Mouse (Mus musculus): ENCODE data around the gene Ston2.

Gene Ston2

DNA sequence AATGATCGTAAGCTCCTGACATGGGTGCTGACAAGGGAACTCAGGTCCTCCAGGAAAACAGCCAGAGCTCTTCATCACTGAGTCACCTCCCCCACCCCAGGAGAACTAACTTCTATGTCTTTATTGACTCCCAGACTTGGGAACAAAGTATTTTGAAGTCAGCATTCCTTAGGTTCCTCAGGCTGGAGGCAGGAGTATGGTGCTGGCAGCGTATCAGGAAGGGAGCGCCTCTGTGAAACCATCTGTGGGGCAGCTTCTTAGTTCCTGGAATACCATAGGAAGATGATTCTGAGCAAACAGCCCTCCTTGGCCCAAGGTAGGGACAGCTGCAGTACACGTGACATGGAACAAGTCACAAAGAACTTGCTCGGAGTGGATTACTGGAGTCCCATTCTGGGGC, 84.7 kb downstream of the Ston2 start:
- no peak for DNase-seq (ENCODE audit: low read depth, low spot score)

DNA sequence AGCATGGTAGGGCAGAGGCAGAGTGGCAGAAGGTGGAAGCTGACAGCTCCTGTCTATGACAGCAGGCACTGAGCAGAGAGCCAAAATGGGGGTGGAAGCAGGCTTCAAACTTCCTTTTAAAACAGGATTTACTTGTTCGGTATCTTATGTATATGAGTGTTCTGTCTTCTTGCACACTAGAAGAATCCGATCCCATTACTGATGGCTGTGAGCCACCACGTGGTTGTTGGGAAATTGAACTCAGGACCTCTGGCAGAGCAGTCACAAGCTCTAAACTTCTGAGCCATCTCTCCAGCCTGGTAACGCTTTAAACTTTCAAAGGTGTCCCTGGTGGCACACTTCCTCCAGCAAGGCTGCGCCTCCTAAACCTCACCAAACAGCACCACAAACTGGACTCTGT, 85.4 kb downstream of the Ston2 start:
- no peak for DNase-seq (ENCODE audit: low read depth, low spot score)

DNA sequence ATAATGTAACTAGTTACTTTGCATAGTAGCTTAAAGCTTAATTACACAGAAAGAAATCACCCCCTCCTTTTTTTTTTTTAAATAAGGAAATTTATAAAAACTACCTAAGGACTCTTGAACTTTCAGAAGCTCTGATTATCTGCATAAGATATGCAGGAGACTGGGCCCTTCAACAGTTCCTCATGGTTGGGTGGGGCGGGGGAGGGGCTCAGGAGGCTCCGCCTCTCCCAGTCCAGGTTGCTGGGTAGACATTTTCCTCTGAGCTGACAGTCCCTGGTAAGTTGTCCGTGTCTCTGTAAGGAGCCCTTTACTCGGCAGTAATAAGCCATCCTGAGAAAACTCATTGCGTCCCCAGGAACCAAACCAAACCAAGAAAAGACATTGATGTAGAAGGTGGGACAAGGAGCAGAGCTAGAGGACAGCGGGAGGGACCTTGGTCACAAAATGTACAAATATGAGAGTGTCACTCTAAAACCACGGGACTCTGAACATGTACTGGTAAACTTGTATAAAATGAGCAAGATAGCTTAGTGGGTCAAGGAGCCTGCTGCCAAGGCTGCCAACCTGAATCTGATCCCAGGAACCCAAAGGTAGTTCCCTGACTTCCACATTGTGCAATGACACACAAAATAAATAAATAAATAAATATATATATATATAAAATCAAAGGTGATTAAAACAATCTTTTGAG, 88.6 kb downstream of the Ston2 start:
- peak; percentile 74 for DNase-seq (ENCODE audit: low read depth, low spot score)

DNA sequence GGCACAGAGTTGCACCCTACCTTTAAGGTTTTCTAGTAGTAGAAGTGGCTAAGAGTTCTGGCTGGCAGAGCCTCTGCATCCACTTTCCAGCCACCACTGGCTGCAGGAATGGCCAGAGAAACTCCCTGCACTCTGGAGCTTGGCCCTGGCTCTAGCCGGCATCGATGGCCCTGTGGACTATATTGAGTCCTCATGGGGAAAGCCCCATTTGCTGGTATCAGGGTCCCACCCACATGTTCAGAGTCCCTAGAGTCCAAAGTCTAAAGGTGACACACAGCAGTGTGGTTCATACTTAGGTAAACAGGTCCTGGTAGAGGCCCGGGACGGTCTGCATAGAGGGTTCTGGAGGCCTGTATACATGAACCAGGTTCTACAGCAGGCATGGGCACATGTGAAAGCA, 92.0 kb downstream of the Ston2 start:
- no peak for DNase-seq (ENCODE audit: low read depth, low spot score)

DNA sequence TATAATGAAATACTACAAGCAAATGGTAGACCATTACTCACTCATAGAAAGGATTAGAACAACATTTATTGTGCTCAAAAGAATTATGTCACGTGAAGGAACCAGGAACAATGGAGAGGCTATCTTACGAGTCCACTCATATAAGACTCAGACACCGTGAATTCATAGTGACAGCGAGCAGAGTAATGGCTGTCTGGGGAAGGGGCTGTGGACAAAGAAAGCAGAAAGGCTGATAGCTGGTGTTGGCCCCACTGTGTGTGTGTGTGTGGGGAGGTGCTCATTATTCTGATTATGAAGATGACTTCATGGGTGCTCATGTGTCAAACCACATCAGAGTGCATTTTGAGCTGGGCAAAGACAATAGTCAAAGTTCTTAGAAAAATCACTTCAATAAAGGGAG, 92.4 kb downstream of the Ston2 start:
- DNase-seq (ENCODE audit: low read depth, low spot score) = no peak

DNA sequence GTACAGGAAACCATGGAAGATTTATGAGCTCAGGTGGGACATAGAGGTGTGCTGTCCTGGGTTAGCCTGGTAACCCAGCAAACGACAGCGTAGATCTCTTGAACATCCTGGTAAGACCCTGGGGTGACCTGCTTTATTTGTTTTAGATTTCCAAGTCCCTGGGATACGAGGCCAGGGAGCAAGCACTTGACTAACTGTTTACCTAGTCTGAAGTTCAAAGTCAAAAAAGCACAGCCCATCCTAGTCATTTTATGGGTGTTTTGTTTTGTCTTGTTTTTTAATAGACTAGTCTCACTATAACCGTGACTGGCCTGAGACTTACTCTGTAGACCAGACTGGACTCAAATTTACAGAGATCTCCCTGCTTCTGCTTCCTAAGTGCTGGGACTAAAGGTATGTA, 93.4 kb downstream of the Ston2 start:
- no peak for DNase-seq (ENCODE audit: low read depth, low spot score)

DNA sequence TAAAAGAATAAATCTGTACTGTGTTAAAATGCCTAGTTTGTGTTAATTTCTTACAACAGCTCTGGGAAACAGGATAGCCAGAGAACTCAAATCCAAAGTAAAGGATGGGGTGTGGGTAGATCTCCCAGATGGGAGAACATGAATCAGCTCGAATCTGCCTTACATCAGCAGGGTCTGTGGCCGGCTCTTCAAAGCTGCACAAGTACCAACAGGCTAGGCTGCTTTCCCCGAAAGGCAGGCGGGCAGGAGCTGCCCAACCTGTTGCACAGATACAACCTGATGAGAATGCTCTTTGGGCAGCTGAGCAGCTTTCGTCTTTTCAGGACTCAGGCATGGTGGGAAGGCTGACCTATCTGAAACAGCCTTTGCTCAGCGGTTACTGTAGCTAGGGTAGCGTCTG, 94.6 kb downstream of the Ston2 start:
- no peak for DNase-seq (ENCODE audit: low read depth, low spot score)

DNA sequence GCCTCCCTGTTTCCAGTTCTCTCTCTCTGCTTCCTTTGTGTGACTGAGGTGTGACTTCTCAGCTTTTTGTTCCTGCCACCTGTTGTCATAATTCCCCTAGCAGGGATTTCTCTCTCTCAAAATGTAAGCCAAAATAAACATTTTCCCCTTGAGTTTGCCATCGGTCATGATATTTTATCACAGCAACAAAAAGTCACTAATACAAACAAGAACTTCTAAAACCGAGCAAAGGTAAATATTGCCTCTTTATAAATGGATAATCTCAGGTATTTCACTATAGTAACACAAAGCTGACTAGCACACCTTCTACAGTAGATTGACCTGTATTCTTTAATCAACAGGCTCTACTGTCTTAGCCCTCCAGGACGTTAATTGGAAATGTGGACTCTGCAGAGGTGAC, 95.2 kb downstream of the Ston2 start:
- DNase-seq (ENCODE audit: low read depth, low spot score) = no peak

DNA sequence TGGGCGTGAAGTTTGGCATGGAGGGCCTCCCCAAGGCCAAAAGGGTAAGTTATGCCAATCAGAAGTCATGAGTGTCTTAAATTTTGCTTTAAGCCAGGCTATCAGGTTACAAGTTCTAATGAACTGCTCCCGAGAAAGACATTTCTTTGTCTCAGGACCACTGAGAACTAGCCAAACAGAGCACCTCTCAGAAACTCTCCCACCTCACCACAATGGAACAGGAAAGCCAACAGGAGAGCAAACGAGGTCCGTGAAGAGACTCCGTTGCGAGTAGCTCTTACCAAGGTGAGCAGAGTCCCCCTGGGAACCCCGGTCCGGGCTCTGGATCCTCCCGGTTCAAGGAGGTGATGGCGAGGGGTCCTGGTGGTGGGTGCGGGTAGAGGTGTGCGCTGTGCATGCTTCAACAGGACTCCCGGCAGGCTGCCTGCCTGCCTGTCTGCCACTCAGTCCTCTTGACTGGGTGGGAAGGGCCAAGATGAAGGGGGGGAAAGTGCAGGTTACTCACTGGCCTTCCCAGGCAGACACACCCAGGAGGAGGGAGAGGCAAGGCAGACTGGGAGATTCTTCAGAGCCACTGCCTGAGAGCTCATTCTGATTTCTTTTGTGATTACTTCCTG, 102.4 kb downstream of the Ston2 start:
- DNase-seq (ENCODE audit: low read depth, low spot score) = peak; percentile 92

DNA sequence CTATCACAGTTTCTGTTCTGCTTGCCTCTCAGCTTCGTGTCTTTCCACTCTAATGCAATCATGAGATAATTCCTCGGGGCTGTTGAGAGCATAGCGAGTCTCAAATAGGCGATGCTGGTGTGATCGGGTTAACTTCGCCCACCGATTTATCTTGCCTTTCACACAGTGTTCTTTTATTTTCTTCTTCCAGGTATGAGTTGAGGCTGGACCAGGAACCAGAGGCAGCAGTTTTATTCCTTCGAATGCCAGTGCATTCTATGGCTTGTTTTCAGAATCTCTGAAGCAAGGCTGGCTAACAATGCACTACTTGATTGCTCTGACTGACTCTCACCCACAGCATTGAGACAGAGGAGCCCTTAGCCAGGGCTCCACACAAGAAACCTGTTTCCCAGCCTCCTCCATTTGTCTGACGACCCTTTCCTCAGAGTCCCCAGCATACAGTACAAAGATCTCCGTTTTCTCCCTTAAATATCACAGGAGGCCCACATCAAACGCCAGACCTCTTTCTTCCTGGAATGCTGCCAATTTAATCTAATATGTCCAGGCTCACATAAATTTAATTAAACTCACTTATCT, 103.3 kb downstream of the Ston2 start:
- DNase-seq (ENCODE audit: low read depth, low spot score) = no peak

DNA sequence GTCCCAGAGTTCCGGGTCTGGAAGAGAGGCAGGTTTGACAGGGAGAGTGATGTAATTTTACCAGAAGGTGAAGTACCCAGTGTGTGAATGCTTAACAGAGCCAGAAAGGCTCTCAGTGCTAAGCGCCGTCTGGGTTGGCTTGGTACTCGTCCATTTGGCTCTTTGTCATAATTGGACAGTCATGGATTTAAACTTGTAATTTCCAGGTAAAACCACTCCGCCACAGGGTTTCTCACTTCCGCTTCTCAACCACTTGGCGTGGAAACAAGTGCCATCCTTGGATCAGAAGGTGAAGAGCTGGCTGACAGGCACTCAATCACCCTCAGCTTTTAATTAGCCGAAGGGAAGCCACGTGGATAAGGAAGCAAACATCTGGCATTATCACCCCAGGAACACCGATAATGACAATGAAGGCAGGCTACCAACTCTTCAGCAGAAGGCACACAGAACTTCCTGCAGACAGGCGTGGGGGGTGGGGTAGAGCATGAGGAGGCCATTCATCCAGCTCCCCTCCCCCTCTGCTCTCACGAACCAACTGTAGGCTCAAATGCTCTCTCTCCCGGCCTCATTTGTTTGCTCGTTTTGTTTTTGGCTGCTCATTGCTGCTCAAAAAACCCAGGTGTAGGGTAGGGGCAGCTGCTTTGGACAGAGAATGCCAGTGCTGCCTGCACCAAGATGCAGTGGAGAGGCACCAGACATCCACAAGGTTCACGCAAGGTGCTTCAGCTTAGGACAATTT, 103.9 kb downstream of the Ston2 start:
- DNase-seq (ENCODE audit: low read depth, low spot score) = peak; percentile 81

DNA sequence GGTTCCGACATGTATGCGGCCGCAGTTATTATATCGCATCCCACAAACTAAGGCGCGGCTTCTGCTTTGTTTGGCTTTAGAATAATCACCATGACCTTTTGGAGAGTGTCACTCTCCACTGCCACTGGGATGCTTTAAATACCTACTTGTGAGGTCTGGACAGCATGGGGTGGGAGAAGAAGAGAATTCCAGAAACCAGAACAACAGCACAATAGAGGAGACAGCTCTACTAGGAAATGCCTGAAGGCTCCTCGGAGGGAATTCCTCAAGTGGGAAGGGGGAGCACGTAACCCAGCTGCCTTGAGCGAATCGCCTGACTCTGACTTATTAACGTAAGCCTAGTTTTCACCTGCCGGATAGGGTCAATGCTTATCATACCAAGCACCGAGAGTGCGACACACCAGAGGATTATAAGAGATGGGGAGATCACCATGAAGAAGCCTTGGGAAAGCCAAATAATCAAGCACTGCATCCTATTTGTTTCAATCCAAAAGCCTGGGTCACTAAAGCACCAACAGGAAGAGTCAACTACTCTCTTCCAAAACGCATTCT, 104.6 kb downstream of the Ston2 start:
- peak; percentile 89 for DNase-seq (ENCODE audit: low read depth, low spot score)

DNA sequence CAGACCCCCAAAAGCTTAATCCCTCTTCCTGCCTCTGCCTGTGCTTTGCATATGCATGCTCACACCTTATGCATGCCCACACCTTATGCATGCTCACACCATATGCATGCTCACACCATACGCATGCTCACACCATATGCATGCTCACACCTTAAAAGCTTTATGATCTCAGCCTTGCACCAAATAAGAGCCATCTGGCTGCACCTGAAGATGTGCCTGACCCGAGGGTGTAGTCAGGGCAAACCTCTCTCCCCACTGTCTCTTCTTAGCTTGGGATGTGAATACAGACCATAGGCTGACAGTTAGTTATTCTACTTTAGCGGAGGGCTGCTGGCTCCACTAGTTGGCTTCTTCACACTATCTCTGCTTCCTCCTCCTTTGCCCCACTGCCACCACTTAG, 105.1 kb downstream of the Ston2 start:
- DNase-seq (ENCODE audit: low read depth, low spot score) = no peak

DNA sequence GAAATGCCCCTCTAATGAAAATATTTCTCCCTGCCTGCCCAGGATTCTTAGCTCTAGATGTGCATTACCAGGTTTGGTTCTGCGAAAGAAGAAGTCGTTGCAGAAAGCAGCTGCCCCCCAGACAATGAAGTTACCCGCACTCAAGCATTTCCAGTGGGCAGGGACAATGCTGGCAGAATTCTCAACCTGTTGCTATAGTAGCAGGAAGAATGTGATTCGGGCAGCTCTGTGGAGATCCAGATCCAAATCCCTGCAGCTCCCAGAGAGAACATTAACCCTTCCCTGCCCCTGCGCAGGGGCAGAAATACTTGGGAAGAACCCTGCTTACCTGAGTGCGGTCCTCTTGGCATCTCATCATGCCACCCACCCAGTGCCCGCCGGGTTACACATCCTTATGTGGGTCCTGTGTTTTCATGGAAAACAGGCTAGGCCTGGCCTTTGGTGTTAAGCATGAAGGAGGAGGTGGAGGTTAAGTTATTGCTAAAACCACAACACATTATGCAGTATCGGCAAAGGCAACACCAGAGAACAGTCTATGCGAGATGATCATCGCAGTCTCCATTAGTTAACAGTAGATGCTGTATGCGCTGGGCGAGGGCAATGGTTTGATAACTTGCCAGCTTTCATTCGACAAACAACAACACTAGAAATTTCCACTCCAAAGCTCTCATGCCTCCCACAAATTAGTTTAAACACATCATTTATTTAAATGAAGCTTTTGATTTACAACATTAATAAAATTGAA, 108.7 kb downstream of the Ston2 start:
- DNase-seq (ENCODE audit: low read depth, low spot score) = no peak

DNA sequence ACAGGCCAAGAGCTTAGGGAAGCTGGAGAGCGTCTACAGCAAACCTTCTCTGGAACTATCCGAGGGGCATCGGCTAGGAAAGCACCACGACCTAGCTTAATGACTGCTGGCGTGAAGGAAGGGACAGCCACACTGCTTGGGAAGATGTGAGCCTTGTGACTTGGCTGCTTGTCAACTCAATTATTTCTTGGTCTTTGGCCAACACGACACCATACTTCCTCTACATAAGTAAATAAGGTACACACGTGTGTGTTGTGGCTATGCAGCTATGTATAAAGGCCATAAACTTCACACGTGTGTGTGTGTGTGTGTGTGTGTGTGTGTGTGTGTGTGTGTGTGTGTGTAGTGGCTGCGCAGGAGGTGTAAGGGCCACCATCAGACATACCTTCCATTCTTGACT, 112.2 kb downstream of the Ston2 start:
- DNase-seq (ENCODE audit: low read depth, low spot score) = no peak

DNA sequence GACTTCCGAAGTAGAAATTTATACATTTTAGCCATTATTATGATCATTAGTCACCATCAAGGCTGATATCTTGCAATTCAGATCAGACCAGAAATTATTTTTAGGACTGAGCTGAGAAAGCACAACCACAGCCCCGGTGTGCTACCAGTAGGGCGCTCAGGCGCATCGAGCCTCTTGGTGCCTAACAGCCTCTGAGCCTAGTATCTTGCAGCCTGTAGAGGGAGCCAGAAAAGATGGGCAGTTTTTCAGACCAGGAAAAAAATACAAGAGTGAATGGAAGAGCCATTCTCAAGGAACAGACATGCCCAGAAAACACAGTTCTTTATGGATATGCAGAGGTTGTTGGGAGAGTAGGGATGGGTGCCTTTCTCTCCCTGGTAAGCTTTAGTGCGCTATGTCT, 115.0 kb downstream of the Ston2 start:
- DNase-seq (ENCODE audit: low read depth, low spot score) = peak; percentile 57

DNA sequence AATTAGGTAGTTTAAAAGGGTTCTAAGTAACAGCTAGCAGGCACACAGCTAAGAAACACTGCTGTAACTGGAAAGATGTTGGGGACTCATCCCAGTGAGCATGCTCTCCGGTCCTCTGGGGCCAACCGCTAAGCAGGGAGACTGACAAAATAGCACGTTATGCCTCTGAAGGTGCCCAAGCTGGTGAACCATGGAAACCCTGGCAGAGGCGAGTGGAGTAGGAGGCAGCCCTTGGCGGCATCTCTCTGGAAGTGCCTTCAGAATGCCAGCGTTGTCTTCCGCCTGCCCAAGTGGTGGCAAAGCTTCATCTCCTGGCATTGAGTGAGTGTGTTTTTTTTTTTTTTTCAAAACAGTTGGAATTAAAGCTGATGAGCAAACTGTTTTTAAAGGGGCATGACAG, 115.7 kb downstream of the Ston2 start:
- DNase-seq (ENCODE audit: low read depth, low spot score) = no peak

DNA sequence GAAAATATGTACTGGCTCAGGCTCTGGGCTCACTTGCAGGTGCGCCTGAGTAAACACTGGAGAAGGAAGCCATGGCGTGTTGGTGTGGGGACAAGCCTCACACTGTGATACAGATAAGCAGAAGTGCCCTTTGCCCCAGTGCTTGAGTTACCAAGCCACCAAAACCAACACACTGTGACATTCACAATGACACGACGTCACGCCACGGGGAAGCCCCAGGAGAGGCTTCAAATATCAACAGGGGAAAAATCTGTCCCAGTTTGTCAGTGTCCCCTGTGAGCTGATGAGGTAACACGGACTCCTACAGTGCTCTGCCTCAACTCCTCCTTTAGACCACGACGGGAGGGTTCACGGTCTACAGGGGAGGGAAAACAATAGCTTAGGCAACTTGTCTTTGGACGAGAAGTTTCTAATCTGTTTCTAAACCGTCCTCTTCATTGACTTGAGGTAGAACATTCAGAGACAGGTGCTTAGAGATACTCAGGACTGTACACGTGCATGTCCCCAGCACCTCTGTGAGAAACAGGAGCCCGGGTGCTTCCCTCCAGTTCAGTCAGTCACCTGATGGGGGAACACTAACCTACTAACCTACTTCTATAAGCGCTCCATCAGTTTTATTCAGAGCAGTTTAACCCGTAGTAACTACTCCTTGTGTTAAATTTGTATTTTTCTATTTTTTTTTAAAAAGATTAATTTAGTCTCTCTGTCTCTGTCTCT, 119.5 kb downstream of the Ston2 start:
- no peak for DNase-seq (ENCODE audit: low read depth, low spot score)

DNA sequence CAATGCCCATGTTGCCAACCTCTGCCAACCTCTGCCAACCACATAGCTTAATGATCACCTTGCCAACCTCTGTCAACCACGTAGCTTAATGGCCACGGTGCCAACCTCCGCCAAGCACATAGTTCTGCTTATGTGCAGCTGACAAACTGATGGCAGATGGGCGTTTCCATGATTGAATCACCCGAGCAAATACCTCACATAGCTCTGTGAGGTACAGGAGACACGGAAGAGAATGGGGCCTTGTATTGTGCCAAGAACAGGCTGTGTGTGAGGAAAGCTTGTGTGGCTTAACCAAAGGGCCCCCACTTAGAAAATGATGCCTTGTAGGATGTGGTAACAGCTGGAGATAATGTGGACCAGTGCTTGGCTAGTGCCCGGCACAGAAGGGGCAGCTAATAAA, 120.4 kb downstream of the Ston2 start:
- peak; percentile 38 for DNase-seq (ENCODE audit: low read depth, low spot score)

DNA sequence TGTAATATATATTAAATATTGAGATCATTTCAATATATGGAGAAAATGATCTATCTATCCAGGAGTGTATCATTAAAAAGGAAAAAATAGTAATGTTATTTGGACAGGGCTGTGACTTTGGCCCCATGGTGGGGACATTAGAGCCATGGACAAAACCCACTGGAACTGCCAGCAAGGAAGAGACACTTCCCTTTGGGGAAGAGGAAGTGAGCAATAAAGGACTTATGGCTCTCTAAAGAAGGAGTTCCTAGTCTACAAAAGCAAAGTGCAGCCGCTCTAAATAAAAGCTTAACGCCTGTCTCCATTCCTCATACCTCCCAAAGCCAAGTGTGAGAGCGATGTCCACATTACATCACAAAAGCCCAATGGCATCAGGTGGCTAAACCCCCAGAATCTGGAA, 121.6 kb downstream of the Ston2 start:
- no peak for DNase-seq (ENCODE audit: low read depth, low spot score)

DNA sequence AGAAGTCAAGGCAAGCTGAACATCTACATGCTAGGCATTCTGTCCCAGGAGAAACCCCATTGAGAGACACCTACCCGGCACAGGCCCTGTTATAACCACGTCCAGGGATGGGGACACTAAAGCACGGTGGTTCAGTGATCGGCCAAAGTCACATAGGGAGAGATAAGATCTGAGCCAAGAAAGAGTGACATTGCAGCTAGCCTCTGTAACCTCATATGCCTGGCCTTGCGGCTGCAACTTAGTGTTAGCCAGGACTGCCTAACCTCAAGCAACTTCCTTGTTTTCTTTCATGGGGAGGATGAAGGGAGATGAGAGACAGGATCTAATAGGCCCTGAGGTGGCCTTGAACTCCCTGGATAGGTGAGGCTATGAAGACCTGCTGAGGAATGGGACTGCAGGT, 122.8 kb downstream of the Ston2 start:
- no peak for DNase-seq (ENCODE audit: low read depth, low spot score)

All from ZHBTc4 (cell line).